Mouse (Mus musculus): ENCODE results near the gene Tmem238. TPM values are rescaled to one million over a fixed set of nuclear protein-coding genes. Genes with fewer than 3 reads are reported as not detected.
"Not testable (repeated sequence)": the region's sequence is repeated elsewhere in the genome, so short reads cannot be mapped to it uniquely, and the experiment has no call there.

The Tmem238 gene
- total RNA-seq, 2 experiments from 2014 or later = 2.4 to 2.6 TPM

DNA sequence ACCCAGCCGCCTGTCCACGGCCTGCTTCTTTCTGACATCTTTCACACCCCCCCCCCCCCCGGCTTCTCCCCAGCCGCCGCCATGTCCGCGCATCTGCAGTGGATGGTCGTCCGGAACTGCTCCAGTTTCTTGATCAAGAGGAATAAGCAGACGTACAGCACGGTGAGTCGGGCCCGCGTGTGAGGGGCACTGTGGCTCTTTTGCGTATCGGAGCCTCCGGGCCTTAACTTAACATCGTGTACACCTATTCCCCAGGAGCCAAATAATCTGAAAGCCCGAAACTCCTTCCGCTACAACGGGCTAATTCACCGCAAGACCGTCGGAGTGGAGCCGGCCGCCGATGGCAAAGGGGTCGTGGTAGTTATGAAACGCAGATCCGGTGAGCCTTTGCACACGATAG lies 3.8 kb upstream of the Tmem238 start:
- not testable (repeated sequence) for DNase-seq (ENCODE audit: low spot score in 2 of 2)

DNA sequence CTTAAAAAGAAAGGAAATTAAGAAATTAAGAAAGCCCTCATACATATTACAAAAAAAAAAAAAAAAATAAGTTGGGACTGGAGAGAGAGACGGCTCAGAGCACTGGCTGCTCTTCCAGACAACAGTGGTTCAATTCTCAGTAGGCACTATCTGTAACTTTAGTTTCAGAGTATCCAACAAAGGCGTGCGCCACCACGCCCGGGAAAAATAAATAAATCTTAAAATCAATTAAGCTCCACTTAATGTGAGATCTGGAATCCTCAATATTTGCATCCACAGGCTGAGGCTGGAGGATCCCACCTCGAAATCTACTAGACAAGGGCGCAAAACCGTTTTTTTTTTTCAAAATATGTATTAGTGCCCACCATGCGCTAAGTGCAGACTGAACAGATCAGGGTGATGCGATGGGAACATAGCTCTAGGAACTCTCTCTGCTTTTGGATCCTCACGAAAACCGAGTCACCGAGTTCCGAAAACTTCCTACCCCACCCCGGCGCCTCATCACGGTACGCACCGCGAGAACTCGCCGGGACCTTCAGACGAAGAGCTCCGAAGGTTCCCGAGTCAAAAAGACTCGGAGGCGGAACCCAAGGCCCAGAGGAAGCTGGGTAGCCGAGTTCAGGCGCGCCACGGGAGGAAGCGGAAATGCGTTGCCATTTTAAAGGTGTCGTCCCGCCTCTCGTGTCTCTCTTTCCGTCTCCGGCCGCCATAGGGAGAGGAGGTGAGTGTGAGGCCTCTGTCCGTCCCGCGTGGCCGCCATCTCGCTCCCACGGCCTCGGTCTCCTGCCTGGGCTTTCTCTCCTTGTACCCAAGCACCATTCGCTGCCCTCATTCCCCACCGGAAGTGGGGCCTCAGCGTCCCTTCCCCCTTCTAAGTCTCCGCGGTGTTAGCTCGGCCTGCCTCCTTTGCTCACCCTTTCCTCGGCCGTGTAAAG lies 3.1 kb upstream of the Tmem238 start, which contains the start of gene Rpl28:
TSS of gene Rpl28 (plus strand) at position 597 of the 935 bp plus-strand sequence.
- DNase-seq (ENCODE audit: low spot score in 2 of 2) = peak; percentile 93 to 97

DNA sequence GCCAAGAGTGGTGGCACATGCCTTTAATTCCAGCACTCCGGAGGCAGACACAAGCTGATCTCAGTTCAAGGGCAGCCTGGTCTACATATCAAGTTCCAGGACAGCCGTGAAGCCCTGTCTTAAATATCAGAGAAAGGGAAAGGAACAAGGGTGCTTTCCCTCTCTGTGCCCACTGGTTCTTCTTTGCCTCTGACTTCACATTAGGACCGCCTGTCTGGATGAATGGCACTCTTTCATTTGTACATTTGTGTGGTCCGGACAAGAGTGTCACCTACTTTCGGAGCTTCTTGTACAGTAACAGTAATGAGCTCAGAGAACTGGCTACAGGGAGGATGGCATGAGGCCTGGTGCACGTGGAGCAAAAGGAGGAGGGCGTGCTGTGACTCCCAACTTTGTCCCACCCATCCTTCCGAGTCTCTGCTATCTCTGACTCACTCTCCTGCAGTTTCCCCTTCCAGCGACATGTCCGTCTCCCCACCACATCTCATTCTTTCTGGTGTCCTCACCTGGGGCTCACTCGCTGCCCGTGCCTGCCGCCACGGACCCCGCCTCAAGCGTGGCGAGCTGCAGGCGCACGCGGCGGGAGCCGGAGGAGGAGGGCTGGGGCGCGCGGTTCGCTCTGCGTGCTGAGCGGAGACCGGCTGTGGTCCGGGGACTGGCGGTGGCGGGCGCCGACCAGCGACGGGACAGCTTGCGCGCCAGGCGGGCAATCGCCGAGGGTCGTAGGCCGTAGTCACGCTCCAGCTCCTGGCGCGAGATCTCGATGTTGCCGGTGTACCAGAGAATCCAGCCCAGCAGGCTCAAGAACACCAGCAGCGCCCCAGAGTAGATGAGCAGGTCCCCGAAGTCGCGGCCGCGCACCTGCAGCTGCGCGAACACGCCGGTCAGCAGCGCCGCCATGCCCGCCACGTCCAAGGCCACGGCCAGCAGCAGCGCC lies 689 bp downstream of the Tmem238 start:
- DNase-seq (ENCODE audit: low spot score in 2 of 2) = peak; percentile 39 to 54

DNA sequence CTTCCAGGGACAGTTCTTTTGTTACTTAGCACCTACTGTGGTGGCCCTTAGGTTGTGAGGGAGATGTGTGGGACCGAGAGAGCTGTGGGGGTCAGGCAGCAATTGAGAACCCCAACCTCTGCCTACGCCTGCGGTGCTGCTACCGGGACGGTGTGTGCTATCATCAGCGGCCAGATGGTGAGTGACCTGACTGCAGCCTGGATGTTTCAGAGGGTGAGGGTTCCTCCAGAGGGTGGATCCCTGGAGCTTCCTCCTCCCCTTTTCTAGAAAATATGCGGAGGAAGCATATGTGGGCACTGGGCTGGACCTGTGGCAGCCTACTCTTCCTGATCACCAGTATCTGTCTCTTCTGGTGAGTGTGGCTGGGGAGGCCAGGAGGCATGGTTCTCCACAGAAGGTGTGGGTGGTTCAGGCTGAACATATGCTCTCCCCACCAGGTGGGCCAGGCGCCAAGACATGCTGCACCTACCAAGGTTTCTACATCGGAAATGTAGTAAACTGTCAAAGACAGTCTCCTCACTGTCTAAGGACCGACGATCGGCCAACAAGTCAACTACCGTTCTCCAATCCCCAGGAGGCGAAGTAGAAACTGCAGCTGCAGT lies 5.7 kb downstream of the Tmem238 start:
- DNase-seq (ENCODE audit: low spot score in 2 of 2) = no peak

DNA sequence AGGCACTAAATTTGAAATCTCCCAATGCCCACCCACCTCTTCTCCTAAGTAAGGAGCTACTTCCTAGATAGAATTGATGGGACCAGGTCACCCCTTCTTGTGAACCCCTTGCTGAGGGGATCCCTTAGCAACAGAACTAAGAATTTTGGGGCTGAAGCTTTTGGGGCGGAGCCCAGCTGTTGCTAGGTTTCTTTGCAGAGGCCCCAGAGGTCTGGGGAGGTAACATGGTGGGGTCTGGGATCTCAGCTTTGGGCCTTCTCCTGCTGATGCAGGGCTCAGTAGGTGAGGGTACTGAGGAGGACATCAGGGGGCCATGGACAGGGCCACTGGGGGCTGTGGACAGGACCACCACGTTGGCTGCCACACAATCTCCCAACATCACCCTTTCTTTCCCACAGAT lies 6.7 kb downstream of the Tmem238 start, which contains the start of the genes Il11 and Tmem190:
TSS of gene Il11 (minus strand) at position 101 of the 400 bp plus-strand sequence.
TSS of gene Tmem190 (plus strand) at position 179 of the 400 bp plus-strand sequence.
- no peak for DNase-seq (ENCODE audit: low spot score in 2 of 2)

DNA sequence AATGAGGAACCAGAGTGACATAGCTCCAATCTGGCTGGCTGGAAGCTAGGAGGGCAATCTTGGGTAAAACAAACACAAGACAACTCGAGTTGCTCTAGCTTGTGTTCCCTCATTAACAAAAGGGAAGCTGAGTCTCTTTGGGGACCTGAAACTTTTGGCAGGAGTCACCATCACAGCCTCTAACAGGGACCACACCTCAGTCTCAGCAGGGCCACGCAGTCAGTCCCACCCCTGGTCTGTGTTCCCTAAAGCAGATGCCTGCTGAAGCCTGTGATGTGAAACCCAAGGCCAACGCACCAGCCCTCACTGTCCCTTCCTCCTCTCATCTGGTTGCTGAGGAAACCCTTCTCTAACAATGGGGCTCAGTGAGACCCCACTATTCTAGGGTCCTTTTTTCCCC lies 7.3 kb downstream of the Tmem238 start:
- DNase-seq (ENCODE audit: low spot score in 2 of 2) = no peak

DNA sequence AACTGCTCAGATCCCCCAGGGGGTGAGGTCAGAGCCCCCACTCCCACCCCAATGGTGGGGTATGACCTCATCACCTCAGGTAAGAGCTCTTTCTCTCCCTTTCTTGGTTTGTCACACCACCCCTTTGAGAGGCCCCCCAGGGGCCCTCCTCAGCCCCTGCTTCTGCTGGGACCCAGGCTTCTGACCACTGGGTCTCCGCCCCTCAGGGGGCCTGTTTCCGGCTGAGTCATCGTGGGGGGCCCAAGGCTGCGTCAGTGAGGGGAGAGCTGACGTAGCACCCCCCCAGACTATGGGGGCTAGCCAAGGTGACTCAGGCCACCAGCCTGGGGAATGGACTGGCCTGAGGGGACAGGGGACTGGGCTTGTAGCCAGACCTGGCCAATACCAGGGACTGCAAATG lies 9.5 kb downstream of the Tmem238 start:
- DNase-seq (ENCODE audit: low spot score in 2 of 2) = no peak

DNA sequence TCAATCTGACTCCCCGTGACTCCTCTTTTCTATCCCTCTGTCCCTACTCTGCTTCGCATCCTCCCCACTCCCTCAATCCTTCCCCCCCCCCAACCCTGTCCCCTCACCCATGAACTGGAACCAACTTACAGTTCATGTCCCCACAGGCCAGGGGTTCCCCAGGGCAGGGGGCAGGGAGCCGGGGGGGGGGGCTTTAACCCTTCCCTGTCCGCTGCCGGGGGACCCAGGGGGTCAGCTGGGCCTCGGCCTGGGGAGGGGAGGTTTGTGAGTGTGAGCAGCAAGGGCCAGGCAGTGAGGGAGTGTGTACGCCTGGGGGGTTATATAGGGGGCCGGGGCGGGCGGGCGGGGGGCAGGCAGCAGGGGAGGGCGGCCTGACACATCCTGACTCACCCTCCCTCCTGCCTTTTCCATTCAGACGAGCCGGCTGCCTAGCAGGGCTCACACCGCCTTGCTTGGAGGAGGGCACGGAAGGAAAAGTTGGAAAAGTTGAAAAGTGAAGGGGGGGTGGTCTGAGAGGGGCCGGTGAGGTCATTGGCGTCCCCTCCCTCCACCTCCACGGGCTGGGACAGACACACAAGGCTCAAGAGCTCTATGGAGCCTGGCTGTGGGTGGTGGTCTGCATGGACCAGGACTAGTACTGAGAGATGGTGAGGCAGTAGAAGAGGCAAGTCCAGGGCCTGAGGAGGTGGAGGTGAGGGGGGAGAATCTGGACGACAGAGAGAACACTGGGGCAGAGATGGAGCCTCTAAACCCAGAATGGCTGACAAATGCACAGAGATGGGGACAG lies 11.4 kb downstream of the Tmem238 start:
- no peak for DNase-seq (ENCODE audit: low spot score in 2 of 2)

DNA sequence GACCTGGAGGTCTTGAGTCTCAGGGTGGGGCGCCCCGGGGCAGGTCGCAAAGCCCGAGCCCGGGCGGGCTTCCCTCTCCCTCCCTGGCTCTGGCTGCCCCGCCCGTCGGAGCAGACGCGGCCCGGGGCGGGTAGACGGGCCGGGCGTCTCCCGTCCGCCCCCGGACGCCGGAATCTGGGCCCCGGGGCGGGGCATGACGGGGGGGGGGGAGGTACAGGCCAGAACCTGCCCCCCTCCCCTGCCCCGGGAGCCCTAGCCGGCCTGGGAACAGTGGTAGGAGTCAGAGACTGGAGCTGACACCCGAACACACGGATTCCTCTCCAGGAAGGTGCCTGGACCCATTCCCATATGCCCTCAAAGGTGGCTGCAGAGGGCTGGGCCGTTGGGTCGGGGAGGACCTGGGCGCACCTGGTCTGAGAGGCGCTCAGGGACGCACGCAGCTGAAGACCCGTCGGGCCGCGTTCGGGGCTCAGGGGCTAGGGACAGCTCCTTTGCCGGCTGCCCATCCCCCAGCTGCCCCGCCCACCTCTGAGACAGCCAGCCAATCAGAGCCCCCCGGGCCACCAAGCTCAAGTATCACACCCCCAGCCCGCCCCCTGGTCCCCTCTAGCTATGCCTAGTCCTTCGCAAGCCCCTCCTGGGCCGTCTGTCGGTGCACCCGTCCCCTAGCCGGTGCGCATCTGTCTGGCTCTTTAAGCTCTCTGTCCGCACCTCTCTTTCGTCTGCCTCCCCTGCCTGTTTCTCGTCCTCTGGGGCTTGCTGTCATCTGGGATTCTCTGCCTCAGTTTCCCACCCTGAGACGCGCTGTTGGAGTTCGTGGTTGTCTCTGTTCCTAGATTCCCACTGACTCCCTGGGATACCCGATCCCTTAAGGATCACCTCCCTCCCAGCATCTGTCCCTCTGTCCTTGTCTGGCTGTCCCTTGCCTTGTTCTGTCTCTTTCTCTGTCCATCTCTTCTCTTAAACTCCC lies 12.3 kb downstream of the Tmem238 start:
- no peak for DNase-seq (ENCODE audit: low spot score in 2 of 2)

DNA sequence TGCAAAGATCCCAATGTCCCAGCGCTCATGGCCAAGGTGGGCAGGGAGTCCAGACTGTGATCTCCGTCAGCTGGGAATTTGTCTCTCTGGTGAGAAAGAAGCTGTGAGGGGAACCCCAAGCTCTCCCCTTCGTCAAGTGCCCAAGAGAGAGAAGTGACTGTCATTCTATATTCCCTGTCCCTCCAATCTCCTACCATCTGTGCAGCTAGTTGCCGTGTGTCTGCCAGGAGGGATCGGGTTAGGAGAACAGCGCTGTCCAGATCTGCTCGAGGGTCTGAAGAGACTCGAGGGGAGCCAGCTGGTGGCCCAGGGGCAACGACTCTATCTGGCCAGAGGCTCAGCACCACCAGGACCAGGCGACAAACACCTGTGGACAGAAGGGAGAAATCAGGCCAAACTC lies 13.3 kb downstream of the Tmem238 start:
- no peak for DNase-seq (ENCODE audit: low spot score in 2 of 2)

DNA sequence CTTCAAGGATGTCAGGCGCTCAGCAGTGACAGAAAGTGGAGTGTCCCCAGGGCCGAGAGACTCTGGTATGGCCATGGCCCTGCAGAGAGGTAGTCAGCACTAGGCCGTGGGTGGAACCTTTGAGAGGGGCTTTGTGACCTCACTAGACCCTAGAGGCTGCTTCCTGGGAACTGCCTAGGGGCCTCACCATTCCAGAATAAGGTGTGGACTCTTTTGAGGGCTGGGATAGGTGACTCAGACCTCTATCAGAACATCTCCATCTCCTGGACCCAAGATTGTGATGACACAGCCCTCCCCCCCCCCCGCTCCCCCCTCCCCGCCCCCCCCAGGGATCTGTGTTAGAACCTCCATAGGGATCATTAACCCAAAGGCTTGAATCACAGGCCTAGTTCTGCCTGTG lies 18.3 kb downstream of the Tmem238 start, which contains the start of gene Fam71e2:
TSS of gene Fam71e2 (minus strand) at position 101 of the 400 bp plus-strand sequence.
- DNase-seq (ENCODE audit: low spot score in 2 of 2) = no peak

DNA sequence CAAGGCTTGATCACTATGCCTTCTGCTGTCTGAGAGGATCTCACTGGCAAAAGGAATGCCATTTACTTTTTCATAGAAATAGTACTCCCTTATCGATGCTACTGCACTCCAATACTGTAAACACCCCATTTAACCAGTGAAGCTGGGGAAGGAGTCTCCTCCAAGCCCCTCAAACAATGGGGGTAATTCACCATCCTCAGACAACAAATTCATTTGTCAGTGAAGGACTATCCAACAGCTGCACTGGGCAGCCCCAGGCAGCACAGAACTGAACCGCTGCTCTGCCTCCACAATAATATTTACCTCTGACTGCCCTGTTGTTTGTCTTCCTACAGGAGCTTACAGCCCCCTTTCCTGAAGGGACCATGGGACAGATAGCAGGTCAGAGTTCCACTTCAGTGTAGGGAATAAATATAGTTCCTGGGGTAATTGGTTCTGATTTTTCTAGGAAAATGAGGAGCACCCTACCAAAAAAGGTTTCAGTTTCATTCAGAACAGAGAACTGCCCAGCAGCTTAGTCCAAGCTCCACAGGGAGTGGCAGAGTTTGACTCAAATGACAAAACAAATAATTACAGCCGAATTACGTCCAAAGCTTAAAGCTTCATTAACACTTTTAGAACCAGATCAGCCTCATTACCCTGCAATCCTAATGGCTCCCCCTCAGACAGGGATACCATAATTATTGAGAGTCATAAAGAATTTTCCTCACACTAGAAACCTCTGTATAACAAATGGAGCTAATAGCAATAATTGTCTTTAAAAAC lies 24.3 kb downstream of the Tmem238 start:
- DNase-seq (ENCODE audit: low spot score in 2 of 2) = no peak

DNA sequence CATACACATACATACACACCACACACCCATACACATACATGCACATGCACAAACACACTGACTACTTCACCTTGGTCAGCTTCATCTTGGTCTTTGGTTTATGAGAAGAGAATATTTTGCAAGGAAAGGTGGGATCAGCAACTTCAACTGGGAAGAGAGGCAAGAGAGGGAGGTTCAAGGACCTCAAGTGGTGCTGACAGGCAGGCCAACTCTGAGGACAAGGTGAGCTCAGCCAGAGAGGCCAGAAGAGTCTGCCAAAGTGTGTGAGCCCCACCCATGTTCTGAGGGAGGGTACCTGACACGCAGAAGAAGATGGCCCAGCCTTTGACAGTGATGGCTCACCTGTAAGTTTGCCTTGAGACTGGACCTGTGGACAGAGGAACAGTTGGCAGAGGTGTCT lies 29.8 kb downstream of the Tmem238 start:
- no peak for DNase-seq (ENCODE audit: low spot score in 2 of 2)

DNA sequence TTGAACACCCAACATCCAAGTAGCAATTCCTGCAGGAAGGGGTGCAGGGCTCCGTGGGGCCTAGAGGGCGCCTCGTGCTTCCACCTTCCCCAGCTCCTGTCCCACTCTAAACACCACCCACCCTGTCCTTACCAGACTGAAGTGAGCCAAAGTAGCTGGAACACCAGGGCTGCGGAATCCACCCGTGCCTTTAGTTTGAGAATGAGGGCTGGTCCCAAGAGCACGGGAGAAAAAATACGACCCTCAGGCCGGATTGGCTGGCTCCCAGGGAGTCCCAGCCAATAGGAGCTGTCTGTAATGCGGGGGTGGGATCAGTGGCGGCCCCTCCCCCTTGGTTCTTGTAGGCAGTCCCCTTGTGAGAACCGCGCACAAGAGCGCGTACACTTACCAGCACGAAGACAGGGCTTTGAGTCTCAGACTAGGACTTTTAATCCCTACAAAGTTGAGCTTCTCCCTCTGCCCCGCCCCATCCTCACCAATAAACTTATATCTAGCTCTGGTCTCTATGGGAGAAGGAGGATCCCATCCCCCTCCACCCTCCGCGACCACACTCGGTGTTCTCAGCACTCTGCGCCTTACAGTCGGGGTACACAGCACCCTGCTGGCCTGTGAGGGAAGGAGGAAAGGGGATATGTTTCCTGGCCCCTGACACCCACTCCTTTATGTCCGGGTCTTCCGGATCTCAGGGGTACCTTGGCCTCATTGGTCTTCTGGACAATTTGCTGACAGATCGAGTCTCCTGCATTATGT lies 36.5 kb downstream of the Tmem238 start, which contains the start of gene Cox6b2:
TSS of gene Cox6b2 (minus strand) at position 274 of the 750 bp plus-strand sequence.
- DNase-seq (ENCODE audit: low spot score in 2 of 2) = peak; percentile 54 to 74

DNA sequence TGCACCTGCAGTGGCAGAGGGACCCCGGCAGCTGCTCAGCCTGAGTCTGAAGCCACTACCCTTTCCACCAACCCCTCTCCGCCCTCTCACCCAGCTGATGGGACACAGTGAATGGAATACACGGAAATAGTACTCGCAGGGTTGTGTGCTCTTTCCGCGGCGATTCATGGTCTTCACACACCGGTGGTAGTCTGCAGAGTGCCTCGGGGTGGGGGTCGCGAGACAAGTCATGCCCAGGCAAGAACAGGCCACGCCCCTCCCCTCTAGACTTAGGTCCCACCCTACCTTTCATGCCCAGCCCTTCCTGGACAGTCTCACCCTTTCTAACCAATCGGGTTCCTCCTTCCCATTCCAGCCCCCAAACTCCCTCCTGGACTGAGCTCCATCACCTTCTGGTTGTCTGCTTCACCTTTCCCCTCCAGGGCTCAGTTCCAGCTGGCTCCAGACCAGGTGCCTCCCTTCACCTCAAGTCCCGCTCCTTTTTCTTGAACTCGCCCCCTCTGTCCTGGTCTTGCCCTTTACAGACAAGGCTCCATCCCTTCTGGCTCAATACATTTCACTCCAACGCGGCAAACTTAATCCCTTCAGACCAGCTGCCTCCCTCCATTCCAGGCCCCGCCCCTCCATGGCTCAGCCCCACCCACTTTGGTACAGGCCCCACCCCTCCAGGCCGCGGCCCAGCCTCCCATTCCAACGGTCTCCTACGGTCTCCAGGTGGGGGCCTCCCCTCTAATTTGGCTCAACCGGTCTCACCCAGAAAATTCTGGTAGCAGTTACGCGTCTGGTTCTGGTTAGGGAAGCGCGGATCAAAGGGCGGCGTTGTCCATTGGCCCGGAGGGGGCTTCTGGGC lies 37.3 kb downstream of the Tmem238 start:
- DNase-seq (ENCODE audit: low spot score in 2 of 2) = no peak

DNA sequence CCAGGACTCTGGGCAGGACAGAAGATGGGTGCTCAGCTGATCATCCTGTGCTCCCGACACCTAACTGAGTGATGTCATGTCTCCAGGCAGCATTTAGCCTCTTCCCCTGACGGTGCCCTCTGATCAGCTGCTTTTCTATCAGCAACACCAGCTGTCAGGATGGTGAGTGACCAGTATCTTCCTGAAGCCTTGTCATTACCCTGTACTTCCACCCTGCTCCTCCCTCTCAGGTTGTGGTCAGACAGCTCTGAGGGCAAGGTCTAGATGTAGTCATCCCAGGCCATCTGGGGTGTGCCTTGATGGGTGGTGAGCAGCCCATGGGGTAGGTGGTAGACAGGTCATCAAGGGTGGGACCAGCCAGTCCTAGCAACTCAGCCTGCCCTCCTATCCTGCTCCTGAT lies 40.3 kb downstream of the Tmem238 start:
- no peak for DNase-seq (ENCODE audit: low spot score in 2 of 2)

DNA sequence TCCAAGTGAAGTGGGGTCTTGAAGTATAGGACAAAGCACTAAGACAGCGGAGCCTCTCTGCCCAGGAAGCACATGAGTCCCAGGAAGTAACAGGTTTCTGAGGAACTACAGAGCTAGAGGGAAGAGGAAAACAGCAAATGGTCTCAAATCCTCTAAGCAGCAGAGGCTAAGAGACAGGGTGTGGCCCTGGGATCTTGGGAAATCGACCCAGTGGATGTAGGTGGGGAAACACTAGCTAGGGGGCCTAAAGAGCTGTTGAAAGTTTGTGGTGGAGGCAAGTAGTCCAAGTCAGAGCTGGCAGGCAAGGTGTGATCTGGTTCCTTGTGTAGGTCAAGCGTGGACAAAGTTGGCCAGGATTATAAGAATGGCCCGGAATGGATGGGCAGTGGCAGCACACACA lies 41.1 kb downstream of the Tmem238 start:
- no peak for DNase-seq (ENCODE audit: low spot score in 2 of 2)

All from layer of hippocampus, postnatal 14 days (tissue).